Mouse (Mus musculus) intestine, embryonic 16.5 days (tissue): ENCODE measurements at regions not wholly inside any gene's neighbourhood (a gene's known extent, or its start where the extent isn't known, plus 50 kb on each side); places are given as distances from the start of the nearest gene placed in this dataset.

Experiments
- ATAC-seq: fragments of 200-750 bp; cut with Nextera tagmentation; 2 replicates; pipeline ENCODE4 v1.8.0; 2017; ENCODE audit warnings: moderate TSS enrichment, moderate library complexity
- H3K27ac ChIP-seq: fragments of 300-500 bp; sonication (generic); 2 replicates; pipeline ENCODE4 v1.5.1; 2014; ENCODE audit warnings: mild to moderate bottlenecking, low read length
- H3K27me3 ChIP-seq: fragments of 300-500 bp; sonication (generic); replicated peaks from 2 replicates; pipeline ENCODE4 v1.6.1; 2014; ENCODE audit warnings: low read length, control low read depth, mixed read lengths; ENCODE audit not compliant: control insufficient read depth, insufficient read depth
- H3K36me3 ChIP-seq: fragments of 300-500 bp; sonication (generic); 2 replicates; pipeline ENCODE4 v1.6.1; 2014; ENCODE audit warnings: low read length, control low read depth; ENCODE audit not compliant: control insufficient read depth, insufficient read depth
- H3K4me1 ChIP-seq: fragments of 300-500 bp; sonication (generic); 2 replicates; pipeline ENCODE4 v1.6.1; 2014; ENCODE audit warnings: low read length, control low read depth, mixed read lengths; ENCODE audit not compliant: control insufficient read depth, insufficient read depth
- H3K4me2 ChIP-seq: fragments of 300-500 bp; sonication (generic); 2 replicates; pipeline ENCODE4 v1.6.1; 2014; ENCODE audit warnings: low read depth, low read length, control low read depth
- H3K4me3 ChIP-seq: fragments of 300-500 bp; sonication (generic); 2 replicates; pipeline ENCODE4 v1.5.1; 2014; ENCODE audit warnings: mild to moderate bottlenecking, low read length
- H3K9ac ChIP-seq: fragments of 300-500 bp; sonication (generic); 2 replicates; pipeline ENCODE4 v1.6.1; 2014; ENCODE audit warnings: low read depth, low read length
- H3K9me3 ChIP-seq: fragments of 300-500 bp; sonication (generic); 2 replicates; pipeline ENCODE4 v1.6.1; 2016; ENCODE audit warnings: low read length, control low read depth; ENCODE audit not compliant: control insufficient read depth
- WGBS: fragments of 180-500 bp; shearing (Covaris S2); extraction: QIAGEN DNeasy Blood & Tissue Kit; methylation state at CpG from one replicate; pipeline ENCODE4 v1.1.7; 2014; 5-methylcytosine and 5-hydroxymethylcytosine counted together

- no peaks in the 10 kb centered on the region for H3K36me3 ChIP-seq
- H3K9ac ChIP-seq = no peak overlapping the region
- no peaks in the 10 kb centered on the region for H3K9me3 ChIP-seq
- WGBS = 91% methylated on average over 16 of the region's 16 CpGs
- H3K4me1 ChIP-seq = no peaks in the 10 kb centered on the region
- H3K27ac ChIP-seq = no peak overlapping the region
- no peak overlapping the region for H3K4me2 ChIP-seq
- H3K4me3 ChIP-seq = no peak overlapping the region
- ATAC-seq = no peak
- H3K27me3 ChIP-seq = no peaks in the 10 kb centered on the region
Observed at GRCm38 (mm10) chr6:140348578-140348977, 75.3 kb upstream of the Plekha5 start.

- peak; percentile 90 for ATAC-seq
- H3K9me3 ChIP-seq = no peaks in the 10 kb centered on the region
Observed at GRCm38 (mm10) chr6:140346929-140347328, 76.9 kb upstream of the Plekha5 start.

GRCm38 (mm10) chr6:140343638-140344037 lies 80.2 kb upstream of the Plekha5 start:
- Histone ChIP-seq H3K9ac (no peak overlapping the region), H3K27ac (no peak overlapping the region), H3K4me1 (no peaks in the 10 kb centered on the region), H3K9me3 (no peaks in the 10 kb centered on the region), H3K4me3 (no peak overlapping the region), H3K4me2 (no peak overlapping the region), H3K27me3 (no peaks in the 10 kb centered on the region), H3K36me3 (no peaks in the 10 kb centered on the region)
- no peak for ATAC-seq
- WGBS = 70% methylated on average over 11 of the region's 11 CpGs

More at GRCm38 (mm10) chr6:140346929-140347328, 76.9 kb upstream of the Plekha5 start:
- Histone ChIP-seq H3K36me3 (no peaks in the 10 kb centered on the region), H3K4me1 (no peaks in the 10 kb centered on the region), H3K27me3 (no peaks in the 10 kb centered on the region), H3K4me3 (no peak overlapping the region), H3K9ac (no peak overlapping the region), H3K27ac (0 out of 2 replicates have a peak overlapping the region, but pooled peaks have one; percentile 6), H3K4me2 (no peak overlapping the region)
- WGBS = 69% methylated on average over 6 of the region's 6 CpGs

- no peak overlapping the region for H3K9ac ChIP-seq
- H3K36me3 ChIP-seq = no peaks in the 10 kb centered on the region
- H3K4me3 ChIP-seq = no peak overlapping the region
- H3K27ac ChIP-seq = no peak overlapping the region
- H3K9me3 ChIP-seq = no peaks in the 10 kb centered on the region
- H3K4me2 ChIP-seq = no peak overlapping the region
- no peaks in the 10 kb centered on the region for H3K27me3 ChIP-seq
- H3K4me1 ChIP-seq = peaks cover 4% of the 10 kb centered on the region; the same call in 1 of the 2 replicates
- WGBS = 66% methylated on average over 1 of the region's 1 CpGs
- ATAC-seq = no peak
Observed at GRCm38 (mm10) chr6:140342881-140343280, 81.0 kb upstream of the Plekha5 start.

- no peak overlapping the region for H3K4me2 ChIP-seq
- WGBS = 77% methylated on average over 13 of the region's 13 CpGs
Observed at GRCm38 (mm10) chr6:140339731-140340130, 84.1 kb upstream of the Plekha5 start.

GRCm38 (mm10) chr6:140337897-140338749 lies 85.7 kb upstream of the Plekha5 start:
- 56% methylated on average over 19 of the region's 19 CpGs for WGBS
- Histone ChIP-seq H3K9ac (no peak overlapping the region), H3K27ac (no peak overlapping the region), H3K4me1 (peaks cover 10% of the 10 kb centered on the region; the same call in 1 of the 2 replicates), H3K27me3 (no peaks in the 10 kb centered on the region), H3K9me3 (no peaks in the 10 kb centered on the region), H3K4me3 (no peak overlapping the region), H3K4me2 (peak overlapping the region; percentile 24; the same call in 1 of the 2 replicates), H3K36me3 (no peaks in the 10 kb centered on the region)
- ATAC-seq = no peak

More at GRCm38 (mm10) chr6:140339731-140340130, 84.1 kb upstream of the Plekha5 start:
- no peak for ATAC-seq
- Histone ChIP-seq H3K9ac (no peak overlapping the region), H3K27me3 (no peaks in the 10 kb centered on the region), H3K4me3 (no peak overlapping the region), H3K36me3 (no peaks in the 10 kb centered on the region), H3K27ac (no peak overlapping the region), H3K4me1 (peaks cover 10% of the 10 kb centered on the region; the same call in 1 of the 2 replicates), H3K9me3 (no peaks in the 10 kb centered on the region)

- peak; percentile 47; the same call in 1 of the 2 replicates for ATAC-seq
- Histone ChIP-seq H3K9ac (no peak overlapping the region), H3K4me1 (peaks cover 10% of the 10 kb centered on the region; the same call in 1 of the 2 replicates), H3K4me2 (0 out of 2 replicates have a peak overlapping the region, but pooled peaks have one; percentile 4), H3K27ac (peak overlapping the region; percentile 16; the same call in 1 of the 2 replicates), H3K36me3 (no peaks in the 10 kb centered on the region), H3K4me3 (no peak overlapping the region), H3K27me3 (no peaks in the 10 kb centered on the region), H3K9me3 (no peaks in the 10 kb centered on the region)
- WGBS = 20% methylated on average over 3 of the region's 3 CpGs
Observed at GRCm38 (mm10) chr6:140337083-140337491, 86.8 kb upstream of the Plekha5 start.

GRCm38 (mm10) chr6:140336414-140336941 lies 87.4 kb upstream of the Plekha5 start:
- H3K9ac ChIP-seq = no peak overlapping the region
- WGBS = 14% methylated on average over 13 of the region's 13 CpGs
- peak; percentile 43; the same call in 1 of the 2 replicates for ATAC-seq
- H3K4me2 ChIP-seq = peak overlapping the region; percentile 3; the same call in 1 of the 2 replicates
- peaks cover 10% of the 10 kb centered on the region; the same call in 1 of the 2 replicates for H3K4me1 ChIP-seq
- no peaks in the 10 kb centered on the region for H3K27me3 ChIP-seq
- H3K36me3 ChIP-seq = no peaks in the 10 kb centered on the region
- H3K4me3 ChIP-seq = no peak overlapping the region
- no peaks in the 10 kb centered on the region for H3K9me3 ChIP-seq
- no peak overlapping the region; the same call in 1 of the 2 replicates for H3K27ac ChIP-seq

- H3K4me2 ChIP-seq = no peak overlapping the region
- no peaks in the 10 kb centered on the region for H3K36me3 ChIP-seq
- ATAC-seq = no peak; the same call in 1 of the 2 replicates
- no peak overlapping the region for H3K27ac ChIP-seq
- no peaks in the 10 kb centered on the region for H3K27me3 ChIP-seq
- WGBS = 62% methylated on average over 3 of the region's 3 CpGs
- peaks cover 10% of the 10 kb centered on the region; the same call in 1 of the 2 replicates for H3K4me1 ChIP-seq
- no peak overlapping the region for H3K9ac ChIP-seq
- H3K4me3 ChIP-seq = no peak overlapping the region
- no peaks in the 10 kb centered on the region for H3K9me3 ChIP-seq
Observed at GRCm38 (mm10) chr6:140333397-140333796, 90.5 kb upstream of the Plekha5 start.
